Mouse (Mus musculus): ENCODE data around the gene Zc3h18. TPM values are rescaled to one million over a fixed set of nuclear protein-coding genes. Genes with fewer than 3 reads are reported as not detected.

Gene Zc3h18
- polyA plus RNA-seq, 1 experiment from 2014 or later: 24.0 TPM

DNA sequence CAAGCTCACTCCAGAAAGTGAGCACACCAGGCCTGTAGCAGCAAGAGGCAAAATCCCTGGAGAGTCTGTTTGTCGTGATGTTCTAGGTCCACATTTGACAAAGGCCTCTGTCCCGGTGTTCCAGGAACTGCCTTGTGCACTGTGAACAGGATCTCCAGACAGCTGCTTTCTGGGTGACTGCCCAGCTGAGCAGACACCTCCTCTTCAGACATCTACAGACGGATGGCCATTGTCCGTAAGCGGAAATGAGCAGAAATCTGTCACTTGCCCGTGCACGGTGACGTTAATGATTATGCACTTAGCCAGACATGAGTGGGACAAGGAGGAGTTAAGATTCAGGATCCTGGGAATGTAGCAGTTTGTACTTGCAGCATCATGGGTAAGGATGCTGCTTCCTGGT, 22.3 kb upstream of the Zc3h18 start:
- TF ChIP-seq CTCF (IDR thresholded peaks at IDR 0.05; ENCODE audit: low read depth): no peak
- H3K27me3 ChIP-seq (replicated peaks; ENCODE audit: control insufficient read depth, insufficient read depth, low read length): no peaks in the 10 kb centered on the region
- 76% methylated on average over 8 of the region's 8 CpGs for WGBS

DNA sequence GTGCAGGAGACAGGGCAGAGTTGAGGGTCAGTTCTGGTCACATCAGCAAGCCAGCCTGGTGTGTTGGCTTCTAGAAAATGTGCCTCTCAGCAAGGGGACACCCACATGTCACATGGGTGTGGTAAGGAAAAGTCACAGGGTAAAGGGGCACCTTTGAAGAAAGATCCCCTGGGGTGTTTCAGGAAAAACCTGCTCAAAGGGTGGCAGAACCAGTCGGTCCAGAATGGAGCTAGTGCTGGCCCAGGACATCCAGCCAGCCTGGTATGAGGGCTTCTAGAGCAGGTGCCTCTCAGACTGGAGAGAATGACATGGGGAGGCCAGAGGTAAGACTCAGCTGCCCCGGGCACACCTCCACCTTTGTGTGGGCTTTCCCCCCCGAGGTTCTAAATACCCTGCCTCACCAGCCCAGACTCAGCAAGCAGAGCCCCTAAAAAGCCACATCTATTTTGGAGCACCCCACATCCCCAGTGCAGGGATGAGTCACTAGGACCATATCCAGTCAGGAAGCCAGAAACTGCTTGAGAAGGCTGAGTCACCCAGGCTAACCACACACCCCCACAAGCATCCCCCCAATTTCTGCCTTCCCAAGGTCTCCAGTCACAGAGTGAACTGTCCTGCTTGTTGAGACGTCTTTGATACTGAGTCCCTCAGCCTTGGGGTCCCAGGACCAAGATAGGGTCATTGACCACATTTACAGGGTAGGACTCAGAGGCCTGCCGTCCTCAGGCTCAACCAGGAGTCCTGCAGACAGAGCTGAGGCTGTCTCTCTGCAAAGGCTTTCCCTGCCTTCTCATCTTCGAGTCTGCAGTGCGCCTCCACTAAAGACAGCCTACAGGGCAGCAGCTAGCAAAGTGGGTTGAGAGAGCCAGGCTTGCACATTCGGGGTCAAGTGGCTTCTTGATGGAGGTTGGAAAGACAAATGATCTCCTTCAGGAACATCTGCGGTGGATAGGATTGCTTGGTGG, 20.5 kb upstream of the Zc3h18 start:
- no peak overlapping the region for H3K4me3 ChIP-seq (ENCODE audit: low read depth, low read length)
- H3K9me3 ChIP-seq (ENCODE audit: control insufficient read depth): no peaks in the 10 kb centered on the region
- WGBS: 48% methylated on average over 9 of the region's 9 CpGs
- H3K9ac ChIP-seq (ENCODE audit: low read depth, low read length): no peak overlapping the region
- peak; percentile 50 for ATAC-seq
- no peaks in the 10 kb centered on the region for H3K27me3 ChIP-seq (replicated peaks; ENCODE audit: control insufficient read depth, insufficient read depth, low read length)
- no peaks in the 10 kb centered on the region for H3K36me3 ChIP-seq (ENCODE audit: control insufficient read depth, insufficient read depth)
- H3K4me2 ChIP-seq (replicated peaks; ENCODE audit: low read depth): no peak overlapping the region
- no peak overlapping the region for H3K27ac ChIP-seq (ENCODE audit: low read depth, low read length)
- TF ChIP-seq CTCF (IDR thresholded peaks at IDR 0.05; ENCODE audit: low read depth): no peak
- no peaks in the 10 kb centered on the region for H3K4me1 ChIP-seq (replicated peaks; ENCODE audit: control insufficient read depth, insufficient read depth, low read length)

More for the DNA sequence above, 22.3 kb upstream of the Zc3h18 start:
- no peak overlapping the region for H3K4me2 ChIP-seq (replicated peaks; ENCODE audit: low read depth)
- no peaks in the 10 kb centered on the region for H3K36me3 ChIP-seq (ENCODE audit: control insufficient read depth, insufficient read depth)
- H3K4me3 ChIP-seq (ENCODE audit: low read depth, low read length): no peak overlapping the region
- H3K9me3 ChIP-seq (ENCODE audit: control insufficient read depth): no peaks in the 10 kb centered on the region
- H3K27ac ChIP-seq (ENCODE audit: low read depth, low read length): no peak overlapping the region
- no peaks in the 10 kb centered on the region for H3K4me1 ChIP-seq (replicated peaks; ENCODE audit: control insufficient read depth, insufficient read depth, low read length)
- no peak overlapping the region for H3K9ac ChIP-seq (ENCODE audit: low read depth, low read length)
- ATAC-seq: no peak

- H3K36me3 ChIP-seq (ENCODE audit: control insufficient read depth, insufficient read depth): no peaks in the 10 kb centered on the region
- ATAC-seq: no peak
- H3K4me3 ChIP-seq (ENCODE audit: low read depth, low read length): no peak overlapping the region
- H3K4me1 ChIP-seq (replicated peaks; ENCODE audit: control insufficient read depth, insufficient read depth, low read length): no peaks in the 10 kb centered on the region
- 66% methylated on average over 11 of the region's 11 CpGs for WGBS
- H3K9ac ChIP-seq (ENCODE audit: low read depth, low read length): no peak overlapping the region
- H3K9me3 ChIP-seq (ENCODE audit: control insufficient read depth): no peaks in the 10 kb centered on the region
- no peaks in the 10 kb centered on the region for H3K27me3 ChIP-seq (replicated peaks; ENCODE audit: control insufficient read depth, insufficient read depth, low read length)
- no peak overlapping the region for H3K4me2 ChIP-seq (replicated peaks; ENCODE audit: low read depth)
- H3K27ac ChIP-seq (ENCODE audit: low read depth, low read length): no peak overlapping the region
- no peak for TF ChIP-seq CTCF (IDR thresholded peaks at IDR 0.05; ENCODE audit: low read depth)
Observed at GRCm38 (mm10) chr8:122357202-122357601, 19.2 kb upstream of the Zc3h18 start.

DNA sequence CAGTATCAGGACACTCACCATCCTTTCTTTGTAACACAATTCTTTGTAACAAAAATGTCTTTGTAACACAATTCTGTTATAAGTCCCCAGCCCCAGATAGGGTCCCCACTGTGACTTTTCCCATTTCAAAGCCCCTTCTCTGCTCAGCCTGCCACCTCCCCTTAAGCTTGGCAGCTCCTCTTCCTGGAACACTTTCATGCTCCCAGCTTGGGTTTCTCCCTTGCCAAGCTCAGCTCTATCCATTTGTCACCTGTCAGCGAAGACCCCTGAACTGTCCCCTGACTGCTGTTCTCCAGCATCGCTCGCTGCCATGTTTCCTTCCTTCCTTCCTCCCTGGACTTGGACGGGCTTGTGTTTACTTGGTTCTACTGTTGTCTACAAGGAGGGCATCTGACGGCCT, 18.8 kb upstream of the Zc3h18 start:
- no peaks in the 10 kb centered on the region for H3K36me3 ChIP-seq (ENCODE audit: control insufficient read depth, insufficient read depth)
- no peak overlapping the region for H3K9ac ChIP-seq (ENCODE audit: low read depth, low read length)
- no peaks in the 10 kb centered on the region for H3K4me1 ChIP-seq (replicated peaks; ENCODE audit: control insufficient read depth, insufficient read depth, low read length)
- H3K27me3 ChIP-seq (replicated peaks; ENCODE audit: control insufficient read depth, insufficient read depth, low read length): no peaks in the 10 kb centered on the region
- H3K4me3 ChIP-seq (ENCODE audit: low read depth, low read length): no peak overlapping the region
- H3K27ac ChIP-seq (ENCODE audit: low read depth, low read length): no peak overlapping the region
- H3K9me3 ChIP-seq (ENCODE audit: control insufficient read depth): no peaks in the 10 kb centered on the region
- 73% methylated on average over 5 of the region's 5 CpGs for WGBS
- no peak overlapping the region for H3K4me2 ChIP-seq (replicated peaks; ENCODE audit: low read depth)
- no peak for TF ChIP-seq CTCF (IDR thresholded peaks at IDR 0.05; ENCODE audit: low read depth)
- no peak for ATAC-seq

GRCm38 (mm10) chr8:122359111-122359775, 17.2 kb upstream of the Zc3h18 start:
- Histone ChIP-seq H3K36me3 (ENCODE audit: control insufficient read depth, insufficient read depth) (no peaks in the 10 kb centered on the region), H3K4me2 (replicated peaks; ENCODE audit: low read depth) (no peak overlapping the region), H3K27ac (ENCODE audit: low read depth, low read length) (no peak overlapping the region), H3K27me3 (replicated peaks; ENCODE audit: control insufficient read depth, insufficient read depth, low read length) (no peaks in the 10 kb centered on the region), H3K9me3 (ENCODE audit: control insufficient read depth) (no peaks in the 10 kb centered on the region), H3K4me1 (replicated peaks; ENCODE audit: control insufficient read depth, insufficient read depth, low read length) (no peaks in the 10 kb centered on the region), H3K4me3 (ENCODE audit: low read depth, low read length) (no peak overlapping the region), H3K9ac (ENCODE audit: low read depth, low read length) (no peak overlapping the region)
- ATAC-seq: no peak
- no peak for TF ChIP-seq CTCF (IDR thresholded peaks at IDR 0.05; ENCODE audit: low read depth)
- 80% methylated on average over 15 of the region's 15 CpGs for WGBS

GRCm38 (mm10) chr8:122360696-122361416, 15.6 kb upstream of the Zc3h18 start, which contains the start of gene Trhr2:
Gene Trhr2 (minus strand): TSS chr8:122360746.
- no peaks in the 10 kb centered on the region for H3K4me1 ChIP-seq (replicated peaks; ENCODE audit: control insufficient read depth, insufficient read depth, low read length)
- H3K27me3 ChIP-seq (replicated peaks; ENCODE audit: control insufficient read depth, insufficient read depth, low read length): no peaks in the 10 kb centered on the region
- ATAC-seq: no peak
- WGBS: 69% methylated on average over 7 of the region's 7 CpGs
- H3K9ac ChIP-seq (ENCODE audit: low read depth, low read length): no peak within 1 kb of the TSS
- H3K4me3 ChIP-seq (ENCODE audit: low read depth, low read length): no peak within 1 kb of the TSS
- H3K27ac ChIP-seq (ENCODE audit: low read depth, low read length): no peak within 1 kb of the TSS
- no peak for TF ChIP-seq CTCF (IDR thresholded peaks at IDR 0.05; ENCODE audit: low read depth)
- H3K4me2 ChIP-seq (replicated peaks; ENCODE audit: low read depth): no peak within 1 kb of the TSS
- H3K9me3 ChIP-seq (ENCODE audit: control insufficient read depth): no peaks in the 10 kb centered on the region
- no peaks in the 10 kb centered on the region for H3K36me3 ChIP-seq (ENCODE audit: control insufficient read depth, insufficient read depth)
